Mouse (Mus musculus) adipocyte (in vitro differentiated cells): ENCODE measurements at regions not wholly inside any gene's neighbourhood (a gene's known extent, or its start where the extent isn't known, plus 50 kb on each side); places are given as distances from the start of the nearest gene placed in this dataset.
A peak's percentile ranks its signal among the peaks of the same experiment; 100 is the strongest.
"Not testable (repeated sequence)": the region's sequence is repeated elsewhere in the genome, so short reads cannot be mapped to it uniquely, and the experiment has no call there.

Source experiments
- DNase-seq: peaks from one replicate; pipeline ENCODE4 v3.0.0-alpha.2; 2016; ENCODE audit warnings: low spot score

- no peak for DNase-seq
Measured at GRCm38 (mm10) chr12:64788761-64789160, 128.9 kb upstream of the Gm527 start.

GRCm38 (mm10) chr12:64808492-64808891, 109.2 kb upstream of the Gm527 start:
- not testable (repeated sequence) for DNase-seq

- DNase-seq: no peak
Measured at GRCm38 (mm10) chr12:64810081-64810480, 107.6 kb upstream of the Gm527 start.

- DNase-seq: no peak
Measured at GRCm38 (mm10) chr12:64815871-64816270, 101.8 kb upstream of the Gm527 start.

- DNase-seq: no peak
Measured at GRCm38 (mm10) chr12:64817056-64817810, 100.5 kb upstream of the Gm527 start.

GRCm38 (mm10) chr12:64820722-64821121, 97.0 kb upstream of the Gm527 start:
- no peak for DNase-seq

- peak; percentile 70 for DNase-seq
Measured at GRCm38 (mm10) chr12:64829662-64830249, 88.0 kb upstream of the Gm527 start.

- no peak for DNase-seq
Measured at GRCm38 (mm10) chr12:64832313-64833151, 85.2 kb upstream of the Gm527 start.

DNA sequence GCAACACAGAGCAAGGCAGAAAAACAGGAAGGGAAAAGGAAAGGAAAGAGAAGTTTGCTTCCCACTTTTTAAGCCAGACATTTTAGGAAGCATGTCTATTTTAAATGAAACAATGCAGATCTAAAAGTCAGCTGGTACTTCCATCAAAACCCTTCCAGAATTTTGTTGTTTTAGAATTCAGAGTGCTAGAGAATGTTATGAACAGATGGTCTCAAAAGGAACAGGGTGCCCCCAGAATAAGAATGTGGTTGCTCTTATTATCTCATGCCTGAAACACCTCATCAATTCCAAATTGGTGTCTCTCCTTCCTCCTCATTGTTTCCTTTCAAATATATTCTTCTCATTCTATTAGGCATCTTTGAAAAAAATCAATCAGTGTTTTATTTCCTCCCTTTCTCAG, 60.0 kb upstream of the Gm527 start:
- no peak for DNase-seq
